Mouse (Mus musculus): ENCODE data around the gene Adgrg6. TPM values are rescaled to one million over a fixed set of nuclear protein-coding genes. Genes with fewer than 3 reads are reported as not detected.

Adgrg6 gene
- polyA plus RNA-seq, 1 experiment from 2014 or later, result 8.9 TPM

DNA sequence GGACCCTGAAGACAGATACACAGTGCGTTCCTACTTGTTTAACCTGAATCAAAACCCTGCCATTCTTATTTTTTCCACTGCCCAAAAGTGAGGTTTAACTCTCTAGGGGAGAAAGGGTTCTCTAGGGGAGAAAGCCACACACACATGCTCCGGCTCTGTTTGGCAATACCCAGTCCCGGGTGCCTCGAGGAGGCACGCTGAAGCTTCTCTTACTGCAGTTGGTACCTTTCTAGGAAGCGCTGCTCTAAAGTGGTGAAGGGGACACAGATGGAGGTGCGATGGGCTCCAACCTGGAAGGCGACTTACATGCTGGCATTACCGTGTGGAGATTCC lies 885 bp downstream of the Adgrg6 start:
- Histone ChIP-seq H3K4me1 (ENCODE audit: control insufficient read depth, insufficient read depth, low read length) (no peaks in the 10 kb centered on the region), H3K4me2 (replicated peaks; ENCODE audit: low read depth, low read length) (peak overlapping the region; percentile 99), H3K9me3 (ENCODE audit: control insufficient read depth, low read length) (no peaks in the 10 kb centered on the region), H3K27ac (ENCODE audit: low read depth, low read length) (no peak overlapping the region), H3K4me3 (ENCODE audit: low read length) (peak overlapping the region; percentile 74), H3K36me3 (ENCODE audit: control insufficient read depth, insufficient read depth, low read length) (no peaks in the 10 kb centered on the region), H3K9ac (ENCODE audit: low read depth, low read length) (peak overlapping the region; percentile 71), H3K27me3 (ENCODE audit: control insufficient read depth, insufficient read depth, low read length) (peaks cover 7% of the 10 kb centered on the region)
- ATAC-seq (ENCODE audit: low FRiP score, low TSS enrichment), result no peak
- 4% methylated on average over 9 of the region's 9 CpGs for WGBS

DNA sequence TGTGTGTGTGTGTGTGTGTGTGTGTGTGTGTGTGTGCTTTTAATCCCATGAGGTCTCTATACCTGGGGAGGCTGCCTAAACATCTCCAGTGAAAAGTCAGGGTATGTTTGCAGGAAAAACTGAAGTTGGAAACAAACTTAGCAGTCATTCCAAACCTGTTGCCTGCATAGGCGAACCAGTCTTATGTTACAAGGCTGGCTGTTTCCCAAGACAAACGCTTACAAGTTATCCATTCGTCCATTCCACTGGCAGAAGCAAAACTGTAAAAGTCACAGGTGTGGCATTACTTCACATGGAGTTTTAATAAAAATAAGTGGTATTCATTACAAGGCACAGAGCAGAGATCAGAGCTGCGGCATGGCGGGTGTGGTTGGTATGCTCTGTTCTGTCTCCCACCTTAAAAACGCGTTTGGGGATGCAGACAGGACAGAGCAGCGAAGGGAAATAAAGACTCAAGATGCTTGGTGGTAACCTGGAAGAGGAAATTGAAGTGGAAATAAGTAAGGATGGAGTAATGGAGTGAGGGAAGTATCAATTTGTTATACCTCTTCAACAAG lies 1.9 kb downstream of the Adgrg6 start:
- Histone ChIP-seq H3K9ac (ENCODE audit: low read depth, low read length) (no peak overlapping the region), H3K4me1 (ENCODE audit: control insufficient read depth, insufficient read depth, low read length) (no peaks in the 10 kb centered on the region), H3K36me3 (ENCODE audit: control insufficient read depth, insufficient read depth, low read length) (no peaks in the 10 kb centered on the region), H3K4me3 (ENCODE audit: low read length) (no peak overlapping the region; the same call in 1 of the 2 replicates), H3K9me3 (ENCODE audit: control insufficient read depth, low read length) (no peaks in the 10 kb centered on the region), H3K27ac (ENCODE audit: low read depth, low read length) (no peak overlapping the region), H3K4me2 (replicated peaks; ENCODE audit: low read depth, low read length) (0 out of 2 replicates have a peak overlapping the region, but pooled peaks have one; percentile 99), H3K27me3 (ENCODE audit: control insufficient read depth, insufficient read depth, low read length) (peaks cover 7% of the 10 kb centered on the region)
- no peak for ATAC-seq (ENCODE audit: low FRiP score, low TSS enrichment)
- 66% methylated on average over 8 of the region's 8 CpGs for WGBS

GRCm38 (mm10) chr10:14537102-14537501 lies 8.4 kb downstream of the Adgrg6 start:
- no peak overlapping the region for H3K9ac ChIP-seq (ENCODE audit: low read depth, low read length)
- ATAC-seq (ENCODE audit: low FRiP score, low TSS enrichment), result no peak
- H3K4me1 ChIP-seq (ENCODE audit: control insufficient read depth, insufficient read depth, low read length), result no peaks in the 10 kb centered on the region
- H3K27me3 ChIP-seq (ENCODE audit: control insufficient read depth, insufficient read depth, low read length), result no peaks in the 10 kb centered on the region
- no peak overlapping the region for H3K4me3 ChIP-seq (ENCODE audit: low read length)
- no peaks in the 10 kb centered on the region for H3K9me3 ChIP-seq (ENCODE audit: control insufficient read depth, low read length)
- 89% methylated on average over 3 of the region's 3 CpGs for WGBS
- no peak overlapping the region for H3K4me2 ChIP-seq (replicated peaks; ENCODE audit: low read depth, low read length)
- no peaks in the 10 kb centered on the region for H3K36me3 ChIP-seq (ENCODE audit: control insufficient read depth, insufficient read depth, low read length)
- no peak overlapping the region for H3K27ac ChIP-seq (ENCODE audit: low read depth, low read length)

GRCm38 (mm10) chr10:14531090-14531489 lies 14.4 kb downstream of the Adgrg6 start:
- Histone ChIP-seq H3K4me1 (ENCODE audit: control insufficient read depth, insufficient read depth, low read length) (no peaks in the 10 kb centered on the region), H3K4me2 (replicated peaks; ENCODE audit: low read depth, low read length) (no peak overlapping the region), H3K9ac (ENCODE audit: low read depth, low read length) (no peak overlapping the region), H3K4me3 (ENCODE audit: low read length) (no peak overlapping the region), H3K27me3 (ENCODE audit: control insufficient read depth, insufficient read depth, low read length) (no peaks in the 10 kb centered on the region), H3K36me3 (ENCODE audit: control insufficient read depth, insufficient read depth, low read length) (no peaks in the 10 kb centered on the region), H3K27ac (ENCODE audit: low read depth, low read length) (no peak overlapping the region), H3K9me3 (ENCODE audit: control insufficient read depth, low read length) (no peaks in the 10 kb centered on the region)
- 77% methylated on average over 3 of the region's 3 CpGs for WGBS
- ATAC-seq (ENCODE audit: low FRiP score, low TSS enrichment), result no peak

DNA sequence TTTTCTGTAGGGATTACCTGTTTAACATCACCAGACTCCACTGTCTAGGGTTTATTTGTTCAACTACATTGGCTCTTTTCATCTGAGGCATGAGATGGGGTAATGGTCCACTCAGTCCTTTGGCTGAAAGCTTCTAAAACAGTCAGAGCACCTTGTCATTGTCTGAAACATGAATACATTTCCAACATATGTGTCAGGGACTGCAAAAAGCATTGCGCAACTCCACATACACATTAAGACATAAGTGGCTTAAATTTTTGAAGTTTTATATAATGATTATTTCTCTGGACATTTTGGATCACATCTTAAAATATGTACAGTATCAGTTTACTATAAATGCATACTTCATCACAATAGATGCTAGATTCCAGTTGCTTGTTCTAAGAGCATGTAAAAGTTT lies 14.8 kb downstream of the Adgrg6 start:
- Histone ChIP-seq H3K9me3 (ENCODE audit: control insufficient read depth, low read length) (no peaks in the 10 kb centered on the region), H3K9ac (ENCODE audit: low read depth, low read length) (no peak overlapping the region), H3K4me3 (ENCODE audit: low read length) (no peak overlapping the region), H3K4me1 (ENCODE audit: control insufficient read depth, insufficient read depth, low read length) (no peaks in the 10 kb centered on the region), H3K27ac (ENCODE audit: low read depth, low read length) (no peak overlapping the region), H3K27me3 (ENCODE audit: control insufficient read depth, insufficient read depth, low read length) (no peaks in the 10 kb centered on the region), H3K36me3 (ENCODE audit: control insufficient read depth, insufficient read depth, low read length) (no peaks in the 10 kb centered on the region), H3K4me2 (replicated peaks; ENCODE audit: low read depth, low read length) (no peak overlapping the region)
- ATAC-seq (ENCODE audit: low FRiP score, low TSS enrichment), result no peak
- WGBS, result 96% methylated on average over 1 of the region's 1 CpGs

GRCm38 (mm10) chr10:14527765-14528164 lies 17.7 kb downstream of the Adgrg6 start:
- Histone ChIP-seq H3K27me3 (ENCODE audit: control insufficient read depth, insufficient read depth, low read length) (no peaks in the 10 kb centered on the region), H3K9ac (ENCODE audit: low read depth, low read length) (no peak overlapping the region), H3K4me3 (ENCODE audit: low read length) (no peak overlapping the region), H3K27ac (ENCODE audit: low read depth, low read length) (no peak overlapping the region), H3K36me3 (ENCODE audit: control insufficient read depth, insufficient read depth, low read length) (no peaks in the 10 kb centered on the region), H3K9me3 (ENCODE audit: control insufficient read depth, low read length) (no peaks in the 10 kb centered on the region), H3K4me1 (ENCODE audit: control insufficient read depth, insufficient read depth, low read length) (no peaks in the 10 kb centered on the region), H3K4me2 (replicated peaks; ENCODE audit: low read depth, low read length) (no peak overlapping the region)
- 73% methylated on average over 2 of the region's 2 CpGs for WGBS
- no peak for ATAC-seq (ENCODE audit: low FRiP score, low TSS enrichment)

DNA sequence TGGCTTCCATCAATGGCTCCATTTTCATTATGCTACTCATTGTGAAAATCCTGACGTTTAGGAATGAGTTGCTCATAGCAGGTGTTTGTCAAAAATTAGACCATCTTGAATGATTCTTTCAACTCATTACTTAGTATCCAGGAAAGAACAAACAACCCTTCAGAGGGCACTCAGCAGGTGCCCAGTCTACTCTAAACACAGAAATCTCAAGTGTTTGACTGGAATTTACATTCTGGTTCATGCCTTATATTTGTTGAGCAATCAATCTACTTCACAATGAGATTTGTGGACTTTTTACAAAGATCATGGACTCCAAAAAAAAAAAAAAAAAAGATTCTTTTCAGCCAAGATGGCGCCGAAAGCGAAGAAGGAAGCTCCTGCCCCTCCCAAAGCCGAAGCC lies 22.7 kb downstream of the Adgrg6 start:
- no peak overlapping the region for H3K9ac ChIP-seq (ENCODE audit: low read depth, low read length)
- 0 out of 2 replicates have a peak, but pooled peaks cover 3% of the 10 kb centered on the region for H3K4me1 ChIP-seq (ENCODE audit: control insufficient read depth, insufficient read depth, low read length)
- H3K27me3 ChIP-seq (ENCODE audit: control insufficient read depth, insufficient read depth, low read length), result no peaks in the 10 kb centered on the region
- no peak overlapping the region for H3K4me2 ChIP-seq (replicated peaks; ENCODE audit: low read depth, low read length)
- no peak overlapping the region for H3K4me3 ChIP-seq (ENCODE audit: low read length)
- H3K36me3 ChIP-seq (ENCODE audit: control insufficient read depth, insufficient read depth, low read length), result no peaks in the 10 kb centered on the region
- no peak overlapping the region for H3K27ac ChIP-seq (ENCODE audit: low read depth, low read length)
- H3K9me3 ChIP-seq (ENCODE audit: control insufficient read depth, low read length), result no peaks in the 10 kb centered on the region
- no peak for ATAC-seq (ENCODE audit: low FRiP score, low TSS enrichment)
- 94% methylated on average over 5 of the region's 5 CpGs for WGBS

- Histone ChIP-seq H3K27ac (ENCODE audit: low read depth, low read length) (no peak overlapping the region), H3K36me3 (ENCODE audit: control insufficient read depth, insufficient read depth, low read length) (no peaks in the 10 kb centered on the region), H3K9ac (ENCODE audit: low read depth, low read length) (no peak overlapping the region), H3K4me1 (ENCODE audit: control insufficient read depth, insufficient read depth, low read length) (0 out of 2 replicates have a peak, but pooled peaks cover 3% of the 10 kb centered on the region), H3K4me3 (ENCODE audit: low read length) (no peak overlapping the region), H3K4me2 (replicated peaks; ENCODE audit: low read depth, low read length) (no peak overlapping the region), H3K9me3 (ENCODE audit: control insufficient read depth, low read length) (no peaks in the 10 kb centered on the region), H3K27me3 (ENCODE audit: control insufficient read depth, insufficient read depth, low read length) (no peaks in the 10 kb centered on the region)
- ATAC-seq (ENCODE audit: low FRiP score, low TSS enrichment), result no peak
- 60% methylated on average over 8 of the region's 8 CpGs for WGBS
Measured at GRCm38 (mm10) chr10:14520912-14521675, 24.4 kb downstream of the Adgrg6 start.

- H3K36me3 ChIP-seq (ENCODE audit: control insufficient read depth, insufficient read depth, low read length), result no peaks in the 10 kb centered on the region
- H3K4me1 ChIP-seq (ENCODE audit: control insufficient read depth, insufficient read depth, low read length), result 0 out of 2 replicates have a peak, but pooled peaks cover 3% of the 10 kb centered on the region
- H3K4me2 ChIP-seq (replicated peaks; ENCODE audit: low read depth, low read length), result no peak overlapping the region
- no peak overlapping the region for H3K4me3 ChIP-seq (ENCODE audit: low read length)
- 51% methylated on average over 5 of the region's 5 CpGs for WGBS
- H3K27me3 ChIP-seq (ENCODE audit: control insufficient read depth, insufficient read depth, low read length), result no peaks in the 10 kb centered on the region
- no peaks in the 10 kb centered on the region for H3K9me3 ChIP-seq (ENCODE audit: control insufficient read depth, low read length)
- H3K9ac ChIP-seq (ENCODE audit: low read depth, low read length), result no peak overlapping the region
- no peak for ATAC-seq (ENCODE audit: low FRiP score, low TSS enrichment)
- no peak overlapping the region for H3K27ac ChIP-seq (ENCODE audit: low read depth, low read length)
Measured at GRCm38 (mm10) chr10:14517909-14518308, 27.6 kb downstream of the Adgrg6 start.

All from kidney, embryonic 14.5 days (tissue).